Mouse (Mus musculus) ES-CJ7 (cell line): ENCODE measurements around the gene Gm44805.

Source experiments
- DNase-seq: peaks from one replicate; pipeline ENCODE4 v3.0.0; 2011; ENCODE audit warnings: low read depth, low spot score

Gene Gm44805

GRCm38 (mm10) chr7:19699827-19700148 is 18.6 kb upstream of the Gm44805 start:
- no peak for DNase-seq

GRCm38 (mm10) chr7:19698907-19699826 is 17.9 kb upstream of the Gm44805 start, which contains the start of gene Apoe:
Gene Apoe, minus strand, starts transcription at chr7:19699188.
- DNase-seq = peak; percentile 88

DNA sequence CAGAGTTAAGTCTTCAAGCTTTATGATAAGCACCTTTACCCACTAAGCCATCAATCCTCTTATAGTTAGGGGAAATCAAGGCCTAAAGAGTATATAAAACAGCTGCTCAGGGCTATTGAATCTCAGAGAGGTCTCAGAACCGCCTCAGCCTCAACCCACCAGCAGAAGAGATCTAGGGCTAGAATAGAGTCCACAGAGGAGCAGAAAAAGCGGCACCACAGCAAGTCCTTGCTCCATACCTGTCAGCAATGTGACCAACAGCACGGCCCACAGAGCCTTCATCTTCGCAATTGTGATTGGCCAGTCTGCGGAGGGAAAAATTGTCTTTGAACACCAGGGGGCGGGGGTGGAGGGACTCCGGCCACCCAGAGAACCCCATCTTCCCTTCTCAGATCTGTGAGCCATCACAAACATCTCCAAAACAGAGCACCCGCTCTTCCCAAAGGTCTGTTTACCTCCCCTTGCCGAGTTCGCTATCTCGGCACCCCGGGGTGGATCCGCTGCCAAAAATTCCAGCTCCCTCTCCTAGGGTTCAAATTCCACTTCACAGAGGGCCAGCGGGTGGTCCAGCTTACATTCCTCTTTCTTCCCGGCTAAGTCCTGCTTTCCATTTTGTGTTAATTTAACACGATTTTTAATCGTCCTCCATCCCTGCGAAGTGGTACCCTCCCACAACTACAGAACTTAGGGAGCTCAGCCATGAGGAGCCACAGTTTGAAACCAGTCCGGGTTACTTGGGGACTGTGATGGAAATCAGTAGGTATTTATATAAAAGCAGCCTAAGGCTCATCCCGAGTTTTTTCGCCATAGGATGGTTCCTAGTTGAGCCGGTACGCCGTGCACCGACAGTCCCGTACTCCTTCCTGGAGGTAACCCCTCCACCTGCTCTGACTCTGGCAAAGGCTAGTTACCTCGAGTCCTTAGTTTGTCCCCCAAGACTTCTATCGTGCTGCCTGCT is 17.0 kb upstream of the Gm44805 start:
- peak; percentile 70 for DNase-seq

DNA sequence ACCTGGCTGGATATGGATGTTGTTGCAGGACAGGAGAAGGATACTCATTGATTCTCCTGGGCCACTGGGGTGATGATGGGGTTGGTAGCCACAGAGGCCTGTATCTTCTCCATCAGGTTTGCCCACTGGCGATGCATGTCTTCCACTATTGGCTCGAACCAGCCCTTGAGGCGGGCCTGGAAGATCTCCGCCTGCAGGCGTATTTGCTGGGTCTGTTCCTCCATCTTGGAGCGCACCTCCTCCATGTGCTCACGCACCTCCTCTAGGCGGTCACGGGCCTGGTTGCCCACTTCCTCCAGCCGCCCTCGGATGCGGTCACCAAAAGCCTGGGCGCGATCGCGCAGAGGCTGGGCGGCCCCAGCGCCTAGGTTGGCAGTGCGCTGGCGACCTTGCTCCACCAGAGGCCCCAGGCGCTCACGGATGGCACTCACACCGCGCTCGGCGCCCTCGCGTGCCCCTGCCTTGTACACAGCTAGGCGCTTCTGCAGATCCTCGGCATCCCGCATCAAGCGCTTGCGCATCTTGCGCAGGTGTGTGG is 15.2 kb upstream of the Gm44805 start:
- peak; percentile 51 for DNase-seq

DNA sequence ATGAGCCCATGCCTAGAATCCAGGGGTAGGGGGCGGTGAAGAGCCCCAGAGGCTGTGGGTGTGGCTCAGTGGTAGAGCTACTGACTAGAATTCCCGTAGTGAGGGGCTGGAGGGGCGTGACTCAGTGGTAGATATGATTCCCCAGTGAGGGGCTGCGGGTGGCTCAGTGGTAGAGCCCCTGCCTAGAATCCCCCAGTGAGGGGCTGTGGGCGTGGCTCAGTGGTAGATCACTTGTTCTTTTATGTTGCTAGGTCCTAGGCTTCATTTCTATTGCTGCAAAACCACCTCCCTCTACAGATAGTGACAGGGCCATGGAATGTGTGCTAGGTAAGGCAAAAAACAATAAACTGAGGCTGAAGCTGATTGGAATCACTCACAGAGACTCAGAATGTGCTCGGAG is 14.7 kb upstream of the Gm44805 start:
- DNase-seq = peak; percentile 49

GRCm38 (mm10) chr7:19695213-19695594 is 14.0 kb upstream of the Gm44805 start:
- DNase-seq = no peak

DNA sequence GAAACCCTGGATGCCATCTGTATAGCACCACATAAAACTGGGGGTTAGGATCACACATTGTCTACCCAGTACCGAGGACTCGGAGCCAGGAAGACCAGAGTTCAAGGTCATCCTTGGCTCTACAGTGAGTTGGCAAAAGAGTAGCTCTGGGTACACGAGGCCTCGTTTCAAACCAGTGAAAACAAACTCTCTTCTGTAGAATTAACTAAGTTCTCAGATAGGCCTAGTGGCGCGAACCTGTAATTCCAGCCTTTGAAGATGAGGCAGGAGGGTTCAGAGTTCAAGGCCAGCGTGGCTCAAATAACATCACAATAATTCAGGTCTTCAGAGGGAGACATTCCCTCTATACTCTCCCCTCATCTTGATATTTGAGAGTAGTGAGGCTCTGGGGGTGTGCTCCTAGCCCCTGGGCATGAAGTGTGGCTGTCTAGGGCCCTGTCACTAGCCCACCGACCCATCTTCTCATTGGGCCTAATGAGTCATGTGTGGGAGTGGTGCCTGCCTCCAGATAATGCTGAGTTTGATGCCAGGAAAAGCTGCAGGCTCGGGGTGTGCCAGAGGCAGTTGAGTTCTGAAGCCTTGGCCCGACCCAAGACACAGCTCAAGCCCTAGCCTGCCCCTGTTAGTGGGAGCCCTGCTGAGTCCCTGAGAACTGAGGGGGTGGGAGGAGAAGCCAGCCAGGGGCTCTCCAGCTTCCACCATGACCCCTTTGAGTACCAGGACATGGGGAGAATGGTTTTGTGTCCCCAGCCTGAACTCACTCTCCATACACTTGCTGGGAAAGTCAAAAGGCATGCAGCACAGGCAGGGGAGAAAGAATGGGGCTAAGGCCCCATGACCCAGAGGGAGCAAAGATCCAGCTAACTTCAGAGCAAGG is 13.4 kb upstream of the Gm44805 start:
- DNase-seq = no peak

- no peak for DNase-seq
Measured at GRCm38 (mm10) chr7:19693421-19693820, 12.2 kb upstream of the Gm44805 start.

DNA sequence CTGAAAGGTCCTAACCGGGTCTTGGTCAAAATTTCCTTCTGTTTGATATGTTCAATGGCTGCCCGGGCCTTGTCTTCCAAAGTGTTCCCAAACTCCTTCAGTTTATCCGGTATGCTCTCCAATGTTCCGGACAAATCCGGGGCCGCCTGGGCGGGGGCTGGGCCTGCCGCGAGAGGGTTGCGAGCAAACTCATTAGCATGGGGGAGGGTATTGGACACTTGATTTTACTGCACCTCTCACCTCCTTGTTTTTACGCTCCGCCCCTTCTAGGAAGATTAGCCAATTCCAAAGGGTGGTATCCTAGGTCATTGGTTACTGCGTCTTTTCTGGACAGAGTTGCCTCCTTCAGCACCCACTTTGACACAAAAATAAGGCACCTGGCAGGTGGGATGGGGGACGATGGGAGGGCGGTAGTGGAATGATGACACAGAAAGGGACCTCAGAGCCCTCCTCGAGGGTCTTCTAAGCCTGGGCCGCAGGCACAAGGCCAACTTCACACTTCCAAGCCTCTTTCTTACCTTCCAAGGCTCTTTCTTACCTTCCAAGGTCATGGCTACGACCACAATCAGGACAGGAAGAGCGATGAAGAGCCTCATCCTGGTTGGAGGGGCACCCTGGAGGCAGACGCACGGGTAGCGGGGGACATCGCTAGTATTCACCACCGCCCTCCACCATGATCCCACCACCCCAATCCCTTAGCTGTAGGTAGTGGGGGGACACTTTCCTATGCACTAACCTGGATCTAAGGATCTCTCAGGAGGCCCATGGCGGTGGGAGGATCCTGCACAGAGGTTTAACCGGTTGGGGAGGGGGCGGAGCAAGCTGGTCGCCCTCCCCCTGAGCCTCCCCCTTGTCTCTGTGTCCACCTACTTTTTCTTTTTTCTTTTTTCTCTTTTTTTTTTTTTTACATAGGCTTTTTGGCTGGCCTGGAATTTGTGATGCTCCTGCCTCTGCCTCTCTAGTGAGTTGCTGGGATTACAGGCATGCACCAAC is 10.9 kb upstream of the Gm44805 start, which contains the start of gene Apoc1:
Gene Apoc1 (minus strand): TSS at position 788 of the 993 bp plus-strand sequence.
- peak; percentile 97 for DNase-seq

GRCm38 (mm10) chr7:19691434-19691833 is 10.2 kb upstream of the Gm44805 start:
- DNase-seq = peak; percentile 56

DNA sequence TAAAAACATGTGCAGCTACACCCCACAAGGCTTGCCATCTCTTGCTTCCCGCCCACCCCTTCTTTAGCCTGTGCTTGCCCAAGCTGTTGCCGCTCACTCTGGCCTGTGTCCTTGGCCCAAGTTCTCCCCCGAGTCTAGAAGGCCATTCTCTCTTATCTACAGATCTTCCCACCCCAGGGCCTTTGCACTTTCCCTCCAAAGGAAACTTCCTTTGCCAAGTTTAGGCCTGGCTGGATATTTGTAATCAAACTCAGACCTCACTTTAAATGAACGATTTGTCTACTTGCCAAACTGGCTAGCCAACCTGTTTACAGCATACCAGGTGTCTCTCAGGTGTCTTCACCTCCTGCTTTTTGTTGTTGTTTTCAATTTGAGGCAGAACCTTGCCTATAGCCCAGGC is 9.6 kb upstream of the Gm44805 start:
- DNase-seq = no peak

GRCm38 (mm10) chr7:19688611-19689010 is 7.4 kb upstream of the Gm44805 start:
- no peak for DNase-seq

- no peak for DNase-seq
Measured at GRCm38 (mm10) chr7:19688101-19688500, 6.9 kb upstream of the Gm44805 start.

GRCm38 (mm10) chr7:19686927-19687583 is 5.8 kb upstream of the Gm44805 start:
- peak; percentile 86 for DNase-seq

DNA sequence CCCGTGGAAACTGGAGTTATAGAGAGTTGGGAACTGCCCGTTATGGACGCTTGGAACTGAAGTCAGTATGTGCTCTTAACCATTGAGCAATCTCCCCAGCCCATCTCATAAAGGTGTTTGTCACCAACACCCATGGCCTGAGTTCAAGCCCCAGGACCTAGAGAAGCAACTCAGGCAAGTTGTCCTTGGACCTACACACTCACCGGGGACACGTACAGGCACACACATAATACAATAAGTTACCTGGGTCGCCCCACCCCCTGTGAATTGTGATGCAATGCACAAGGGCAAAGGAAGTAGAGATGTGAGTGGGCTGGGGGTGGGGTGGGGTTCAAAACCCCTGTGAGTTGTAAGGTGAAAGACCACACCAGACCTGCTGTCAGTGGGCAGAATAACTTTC is 5.3 kb upstream of the Gm44805 start:
- DNase-seq = no peak

DNA sequence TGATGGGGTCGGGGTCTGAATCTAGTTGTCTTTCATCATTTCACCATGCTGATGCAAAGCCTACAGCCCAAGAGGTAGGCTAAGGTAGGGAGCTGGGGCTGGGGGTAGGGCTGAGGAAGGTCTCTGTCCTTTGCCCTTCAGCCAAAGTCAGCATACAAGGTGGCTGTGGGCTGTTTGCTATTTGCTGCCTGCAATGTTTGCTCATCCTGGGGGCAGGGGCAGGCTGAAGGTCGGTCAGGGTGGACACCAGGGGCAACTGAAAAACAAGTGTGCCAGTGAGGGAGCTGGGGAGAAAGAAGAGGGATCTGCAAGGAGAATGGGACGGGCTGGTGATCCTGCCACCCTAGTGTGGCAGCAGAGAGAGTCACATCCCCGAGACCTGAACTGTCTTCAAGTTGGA is 4.2 kb upstream of the Gm44805 start:
- no peak for DNase-seq

DNA sequence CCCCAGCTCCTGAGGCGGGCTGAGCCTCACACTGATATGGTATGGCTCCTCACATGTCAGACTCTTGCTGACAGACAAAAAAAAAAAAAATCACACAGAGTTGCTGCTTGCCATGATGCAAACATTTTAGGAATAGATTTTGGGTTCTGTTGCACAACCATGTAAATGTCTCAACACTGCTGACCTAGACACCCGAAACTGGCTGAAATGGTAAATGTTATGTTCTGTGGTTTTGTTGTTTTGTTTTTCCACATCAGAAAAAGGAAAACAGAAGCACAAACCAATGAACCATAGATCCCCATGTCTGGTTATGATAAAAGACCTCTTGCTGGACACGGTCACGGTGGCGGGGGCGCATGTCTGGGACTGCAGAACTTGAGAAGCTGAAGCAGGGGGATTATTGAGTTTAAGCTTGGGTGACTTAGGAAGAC is 2.6 kb upstream of the Gm44805 start:
- DNase-seq = no peak

DNA sequence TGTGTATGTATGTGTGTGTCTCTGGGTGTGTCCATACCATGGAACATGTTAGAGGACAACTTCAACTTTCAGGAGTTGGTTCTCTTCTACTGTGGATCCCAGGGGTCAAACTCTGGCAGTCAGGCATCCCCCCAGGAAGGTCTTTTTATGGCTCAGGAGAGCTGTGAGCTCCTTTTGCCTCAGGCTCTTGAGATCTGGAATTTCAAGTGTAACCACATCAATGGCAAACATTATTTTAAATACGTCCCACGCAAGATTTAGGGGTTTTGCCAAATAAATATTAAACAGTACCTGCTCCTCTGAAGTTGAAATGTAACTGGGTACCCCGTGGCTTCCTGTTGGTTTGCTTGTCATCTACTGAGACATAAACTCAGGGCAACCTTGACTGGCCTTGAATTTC is 1.8 kb upstream of the Gm44805 start:
- no peak for DNase-seq

DNA sequence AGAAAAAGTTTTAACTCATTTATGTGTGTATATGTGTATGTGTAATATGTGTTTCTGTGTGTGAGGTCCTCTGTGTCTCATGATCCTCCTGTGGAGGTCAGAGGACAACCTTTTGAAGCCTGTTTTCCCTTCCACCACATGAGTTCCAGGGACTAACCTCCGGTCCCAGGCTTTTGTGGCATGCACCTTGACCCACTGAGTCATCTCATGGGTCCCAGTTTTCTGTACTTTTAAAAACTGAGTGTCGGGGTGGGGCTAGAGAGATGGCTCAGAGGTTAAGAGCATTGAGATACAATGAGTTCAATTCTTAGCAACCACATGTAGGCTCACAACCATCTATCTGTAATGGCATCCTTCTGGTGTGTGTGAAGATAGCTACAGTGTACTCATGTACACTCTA is 521 bp downstream of the Gm44805 start:
- DNase-seq = no peak
